Mouse (Mus musculus): ENCODE measurements around the gene Oser1. TPM values are rescaled to one million over a fixed set of nuclear protein-coding genes. Genes with fewer than 3 reads are reported as not detected.

The Oser1 gene
- total and polyA plus RNA-seq, 3 experiments, result 29.0 to 44.9 (median 38.1) TPM

GRCm38 (mm10) chr2:163364785-163365541 lies 59.5 kb downstream of the Oser1 start:
- Histone ChIP-seq H3K27me3 (replicated peaks) (peaks cover 83% of the 10 kb centered on the region), H3K4me2 (ENCODE audit: insufficient read depth, low read depth, poor library complexity, severe bottlenecking) (no peak overlapping the region), H3K27ac (ENCODE audit: insufficient read depth, low read depth) (no peak overlapping the region), H3K4me3 (replicated peaks in 1 of 3; ENCODE audit: low read depth in 2 of 3, low read length in 2 of 3, poor library complexity in 1 of 3) (no peak overlapping the region), H3K9ac (ENCODE audit: insufficient read depth, low read depth) (no peak overlapping the region), H3K36me3 (replicated peaks in 1 of 2; ENCODE audit: control insufficient read depth in 1 of 2, insufficient read depth in 1 of 2, low read length in 1 of 2) (no peaks in the 10 kb centered on the region), H3K79me2 (replicated peaks; ENCODE audit: control insufficient read depth, extremely low read depth, insufficient read depth, poor library complexity, severe bottlenecking) (no peaks in the 10 kb centered on the region), H3K9me3 (replicated peaks; ENCODE audit: low read length) (no peaks in the 10 kb centered on the region), H3K4me1 (ENCODE audit: control insufficient read depth in 1 of 2, insufficient read depth in 2 of 2) (no peaks in the 10 kb centered on the region)
- dilution Hi-C loops (cut with MboI; ENCODE audit: extremely low pct_ligation_motif_present, extremely low pct_unique_long_range_greater_than_20kb, low sequenced_read_pairs), result no loop called here
- DNase-seq (ENCODE audit: extremely low read depth), result no peak
- in situ Hi-C loops (cut with MboI; ENCODE audit: low pct_ligation_motif_present, low pct_unique_long_range_greater_than_20kb, low sequenced_read_pairs), result no loop called here
- no peak for TF ChIP-seq TCF12 (IDR thresholded peaks at IDR 0.05; ENCODE audit: low read depth, low read length)
- TF ChIP-seq USF2 (conservative IDR thresholded peaks at IDR 0.05; ENCODE audit: low read depth, low read length), result no peak
- TF ChIP-seq JUN (IDR thresholded peaks at IDR 0.05; ENCODE audit: insufficient read depth, low read depth, low read length), result no peak
- TF ChIP-seq CTCF (conservative IDR thresholded peaks at IDR 0.05 in 1 of 2, IDR thresholded peaks at IDR 0.05 in 1 of 2; ENCODE audit: low read depth in 2 of 2, low read length in 2 of 2), result no peak
- no peak for TF ChIP-seq ZC3H11A (IDR thresholded peaks at IDR 0.05; ENCODE audit: low read depth, low read length)
- TF ChIP-seq TBP (conservative IDR thresholded peaks at IDR 0.05; ENCODE audit: low read depth, low read length), result no peak
- no peak for TF ChIP-seq MXI1 (IDR thresholded peaks at IDR 0.05; ENCODE audit: low read depth, low read length)
- TF ChIP-seq IRF4 (IDR thresholded peaks at IDR 0.05; ENCODE audit: low read depth, low read length), result no peak
- no peak for TF ChIP-seq ZMIZ1 (IDR thresholded peaks at IDR 0.05; ENCODE audit: low read depth, low read length)
- TF ChIP-seq GABPA (IDR thresholded peaks at IDR 0.05; ENCODE audit: insufficient replicate concordance, low read depth, low read length), result no peak
- TF ChIP-seq KAT2A (IDR thresholded peaks at IDR 0.05; ENCODE audit: insufficient replicate concordance, low read length), result no peak
- TF ChIP-seq ELF1 (IDR thresholded peaks at IDR 0.05; ENCODE audit: low read depth, low read length), result no peak
- TF ChIP-seq HCFC1 (IDR thresholded peaks at IDR 0.05; ENCODE audit: low read depth, low read length), result no peak
- TF ChIP-seq SIN3A (IDR thresholded peaks at IDR 0.05; ENCODE audit: low read length), result no peak
- TF ChIP-seq USF1 (IDR thresholded peaks at IDR 0.05; ENCODE audit: low read depth, low read length), result no peak
- no peak for TF ChIP-seq CHD2 (IDR thresholded peaks at IDR 0.05; ENCODE audit: low read length)
- TF ChIP-seq RAD21 (IDR thresholded peaks at IDR 0.05; ENCODE audit: low read depth, low read length), result no peak
- no peak for TF ChIP-seq NELFE (IDR thresholded peaks at IDR 0.05; ENCODE audit: low read depth, low read length)

All from CH12.LX (cell line).